Mouse (Mus musculus) effector memory CD4-positive, alpha-beta T cell, adult 5 months (primary cell): ENCODE results near the gene Shprh. TPM values are rescaled to one million over a fixed set of nuclear protein-coding genes. Genes with fewer than 3 reads are reported as not detected.

Source experiments
- polyA plus RNA-seq: library from polyadenylated mRNA; unstranded; fragments of 100-300 nt; shearing (Covaris generic); gene quantifications from one replicate; pipeline ENCODE4 v1.2.1, GENCODE M21; 2017

The Shprh gene
- 23.7 TPM for polyA plus RNA-seq

DNA sequence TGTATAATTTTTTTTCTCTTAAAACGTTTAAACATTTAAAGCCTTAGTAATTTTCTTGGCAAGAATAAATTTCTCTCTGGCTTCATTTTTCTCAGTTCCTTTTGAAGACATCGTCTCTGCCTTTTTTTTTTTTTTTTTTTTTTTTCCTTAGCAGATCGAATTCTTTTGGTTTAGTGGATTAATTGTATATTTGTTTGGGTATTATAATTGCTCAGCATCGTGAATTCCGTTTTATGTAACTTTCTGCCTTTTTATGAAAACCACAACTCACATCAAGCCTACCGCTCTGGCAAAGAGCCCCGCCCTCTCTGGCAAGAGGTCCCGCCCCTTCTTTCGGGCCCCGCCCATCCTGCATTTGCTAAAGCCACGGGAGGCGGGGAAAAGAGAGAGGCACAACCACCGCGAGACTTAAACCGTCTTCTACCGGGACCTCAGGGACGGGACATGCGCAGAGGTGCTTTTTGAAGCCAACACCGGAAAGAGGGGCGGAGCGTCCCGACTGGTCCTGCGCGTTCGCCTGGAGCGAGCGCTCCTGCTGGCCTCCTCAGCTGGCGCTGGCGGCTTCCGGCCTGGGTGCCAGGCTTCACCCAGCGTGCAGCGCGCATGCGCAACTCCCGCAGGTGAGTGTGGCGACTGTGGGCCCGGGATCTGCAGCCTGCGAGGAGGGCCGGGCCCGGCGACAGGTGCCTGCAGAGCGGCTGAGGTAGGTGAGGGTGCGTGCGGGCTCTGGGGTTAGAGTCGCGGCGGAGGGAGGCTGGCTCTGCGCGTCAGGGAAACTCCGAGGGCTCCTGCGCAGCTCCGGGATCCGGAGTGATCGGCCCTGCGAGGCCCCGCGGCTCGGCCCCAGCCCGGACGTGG, at the start of gene Shprh:
Gene Shprh, plus strand, starts transcription at position 544 of the 858 bp plus-strand sequence.

Other genes with a start within 250 kb of the Shprh start
- not detected for gene Grm1, start 67.1 kb upstream of the Shprh start, polyA plus RNA-seq
- gene Fbxo30, start 131.9 kb downstream of the Shprh start, polyA plus RNA-seq, result 7.0 TPM
- gene Epm2a, start 194.0 kb downstream of the Shprh start, polyA plus RNA-seq, result not detected